Mouse (Mus musculus) MEL (cell line): ENCODE data around the gene Plbd2. TPM values are rescaled to one million over a fixed set of nuclear protein-coding genes. Genes with fewer than 3 reads are reported as not detected.

Experiments
- DNase-seq: peaks from one replicate; pipeline ENCODE4 v3.0.0; 2011; ENCODE audit warnings: low read depth, low spot score
- H3K27ac ChIP-seq: 2 replicates; pipeline ENCODE4 v1.5.1; 2012; ENCODE audit warnings: low read depth, mild to moderate bottlenecking, control low read depth, low read length, moderate library complexity; ENCODE audit not compliant: control insufficient read depth
- H3K27me3 ChIP-seq, 2 experiments: fragments of 150-350 bp in 1 of 2; sonication (generic) in 1 of 2; 2 replicates each; pipeline ENCODE4 v1.6.1; 2012; ENCODE audit warnings: low read length in 2 of 2, mild to moderate bottlenecking in 2 of 2, improper control_type of control experiment in 1 of 2, moderate library complexity in 1 of 2; ENCODE audit not compliant: insufficient read depth in 2 of 2, control insufficient read depth in 1 of 2
- H3K36me3 ChIP-seq, 2 experiments: 2 replicates each; pipeline ENCODE4 v1.6.1; 2012 to 2014; ENCODE audit warnings: low read length in 2 of 2, improper control_type of control experiment in 1 of 2, inconsistent platforms in 1 of 2, mild to moderate bottlenecking in 1 of 2; ENCODE audit not compliant: insufficient read depth in 2 of 2, control insufficient read depth in 1 of 2
- H3K4me1 ChIP-seq, 2 experiments: fragments of 150-350 bp in 1 of 2; sonication (generic) in 1 of 2; 2 replicates each; pipeline ENCODE4 v1.6.1; 2012; ENCODE audit warnings: low read length in 2 of 2, improper control_type of control experiment in 1 of 2, mild to moderate bottlenecking in 1 of 2; ENCODE audit not compliant: insufficient read depth in 2 of 2, control insufficient read depth in 1 of 2
- H3K4me3 ChIP-seq, 2 experiments: fragments of 150-350 bp in 1 of 2; sonication (generic) in 1 of 2; 2 replicates each; pipeline ENCODE4 v1.5.1; 2012; ENCODE audit warnings: low read depth in 2 of 2, low read length in 2 of 2, mild to moderate bottlenecking in 2 of 2, moderate library complexity in 2 of 2, control low read depth in 1 of 2, improper control_type of control experiment in 1 of 2; ENCODE audit not compliant: control insufficient read depth in 1 of 2, insufficient read depth in 1 of 2
- H3K79me2 ChIP-seq: 2 replicates; pipeline ENCODE4 v1.6.1; 2012; ENCODE audit warnings: mild to moderate bottlenecking, low read length, moderate library complexity; ENCODE audit not compliant: control insufficient read depth, poor library complexity, insufficient read depth
- H3K9ac ChIP-seq: 2 replicates; pipeline ENCODE4 v1.6.1; 2012; ENCODE audit warnings: low read depth, mild to moderate bottlenecking, control low read depth, low read length, moderate library complexity; ENCODE audit not compliant: control insufficient read depth, poor library complexity, severe bottlenecking
- H3K9me3 ChIP-seq: fragments of 150-350 bp; sonication (generic); replicated peaks from 2 replicates; pipeline ENCODE4 v1.6.1; 2012; ENCODE audit warnings: mild to moderate bottlenecking, low read length, improper control_type of control experiment, moderate library complexity; ENCODE audit not compliant: insufficient read depth
- ELF1 ChIP-seq: IDR thresholded peaks from 2 replicates; pipeline ENCODE4 v1.6.1; 2014; ENCODE audit warnings: low read depth, mild to moderate bottlenecking, inconsistent platforms, low read length, improper control_type of control experiment, moderate library complexity
- GABPA ChIP-seq: IDR thresholded peaks from 2 replicates; pipeline ENCODE4 v1.6.1; 2012; ENCODE audit warnings: low read depth, mild to moderate bottlenecking, inconsistent platforms, low read length, improper control_type of control experiment, moderate library complexity
- HCFC1 ChIP-seq: IDR thresholded peaks from 2 replicates; pipeline ENCODE4 v1.6.1; 2012; ENCODE audit warnings: low read depth, mild to moderate bottlenecking, inconsistent platforms, low read length, improper control_type of control experiment, moderate library complexity
- JUND ChIP-seq: IDR thresholded peaks from 2 replicates; pipeline ENCODE4 v1.6.1; 2011; ENCODE audit warnings: low read depth, mild to moderate bottlenecking, improper control_type of control experiment, low read length
- MAX ChIP-seq: IDR thresholded peaks from 2 replicates; pipeline ENCODE4 v1.6.1; 2011; ENCODE audit warnings: low read length, improper control_type of control experiment
- MAZ ChIP-seq: IDR thresholded peaks from 2 replicates; pipeline ENCODE4 v1.6.1; 2012; ENCODE audit warnings: low read depth, mild to moderate bottlenecking, inconsistent platforms, low read length, improper control_type of control experiment
- MXI1 ChIP-seq: IDR thresholded peaks from 2 replicates; pipeline ENCODE4 v1.6.1; 2011; ENCODE audit warnings: mild to moderate bottlenecking, low read depth, low read length, improper control_type of control experiment
- NELFE ChIP-seq: IDR thresholded peaks from 2 replicates; pipeline ENCODE4 v1.6.1; 2011; ENCODE audit warnings: low read depth, low read length, improper control_type of control experiment
- POLR2A ChIP-seq, 2 experiments: IDR thresholded peaks; 2 replicates each; pipeline ENCODE4 v1.6.1; 2011 to 2012; ENCODE audit warnings: low read length in 2 of 2, mild to moderate bottlenecking in 2 of 2, control low read depth in 1 of 2, improper control_type of control experiment in 1 of 2, low read depth in 1 of 2, moderate library complexity in 1 of 2; ENCODE audit not compliant: control insufficient read depth in 1 of 2, insufficient read depth in 1 of 2, poor library complexity in 1 of 2
- SIN3A ChIP-seq: IDR thresholded peaks from 2 replicates; pipeline ENCODE4 v1.6.1; 2012; ENCODE audit warnings: low read length, improper control_type of control experiment, inconsistent platforms
- SMC3 ChIP-seq: IDR thresholded peaks from 2 replicates; pipeline ENCODE4 v1.6.1; 2011; ENCODE audit warnings: low read depth, low read length, improper control_type of control experiment
- TAL1 ChIP-seq: IDR thresholded peaks from 2 replicates; pipeline ENCODE4 v1.6.1; 2012; ENCODE audit warnings: mild to moderate bottlenecking, inconsistent platforms, low read length, moderate library complexity, mixed read lengths
- TCF12 ChIP-seq: IDR thresholded peaks from 2 replicates; pipeline ENCODE4 v1.6.1; 2014; ENCODE audit warnings: low read depth, mild to moderate bottlenecking, inconsistent platforms, low read length, improper control_type of control experiment, moderate library complexity
- USF1 ChIP-seq: IDR thresholded peaks from 2 replicates; pipeline ENCODE4 v1.6.1; 2014; ENCODE audit warnings: low read depth, mild to moderate bottlenecking, inconsistent platforms, low read length, improper control_type of control experiment, moderate library complexity
- ZKSCAN1 ChIP-seq: IDR thresholded peaks from 2 replicates; pipeline ENCODE4 v1.6.1; 2012; ENCODE audit warnings: low read depth, mild to moderate bottlenecking, inconsistent platforms, low read length, improper control_type of control experiment, moderate library complexity
- ZNF384 ChIP-seq: IDR thresholded peaks from 2 replicates; pipeline ENCODE4 v1.6.1; 2012; ENCODE audit warnings: low read depth, mild to moderate bottlenecking, inconsistent platforms, low read length, improper control_type of control experiment
- polyA plus RNA-seq, 2 experiments: library from polyadenylated mRNA; stranded (reverse) in 1 of 2; unstranded in 1 of 2; fragments of >175 nt in 1 of 2; fragments of >200 nt in 1 of 2; gene quantifications; 2 replicates each; pipeline versions ENCODE4 v1.2.1 to v1.2.4; 2012; ENCODE audit warnings: low replicate concordance in 2 of 2, low read depth in 1 of 2; ENCODE audit not compliant: insufficient read length in 2 of 2, insufficient read depth in 1 of 2, missing spikeins in 1 of 2
- total RNA-seq: library from RNA; depleted of rRNA; stranded (reverse); fragments of 300-350 nt; gene quantifications from 2 replicates; pipeline ENCODE4 v1.2.3, GENCODE M21; 2012

Plbd2 gene
- total and polyA plus RNA-seq, 3 experiments, result 10.1 to 30.5 TPM; not detected in 1

DNA sequence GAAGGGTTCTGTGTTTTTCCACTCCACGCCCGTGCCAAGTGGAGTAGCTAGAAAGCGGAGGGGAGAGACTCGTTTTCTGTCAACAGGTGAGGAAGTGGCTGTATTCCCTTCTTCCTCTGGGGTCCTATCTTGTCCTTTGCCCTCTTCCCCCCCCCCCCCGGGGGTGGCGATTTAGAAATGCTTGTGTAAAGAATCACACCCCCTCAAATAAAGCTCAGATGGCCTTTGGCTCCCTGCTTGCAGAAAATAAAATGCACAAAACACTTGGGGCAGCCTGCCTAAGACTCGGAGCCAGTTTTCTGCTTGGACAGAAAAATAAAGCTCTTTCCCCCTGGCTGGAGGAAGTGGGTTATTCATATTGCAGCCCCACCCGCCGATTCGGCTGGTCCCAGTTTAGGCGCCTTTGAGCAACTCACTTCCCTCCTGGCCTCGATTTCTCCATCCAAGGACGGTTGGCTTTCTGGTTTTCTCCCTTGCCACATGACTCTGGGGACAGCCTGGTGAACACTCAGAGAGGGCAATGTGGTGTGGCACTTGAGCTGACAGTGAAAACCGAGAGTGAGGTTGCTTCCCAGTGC is 8.3 kb upstream of the Plbd2 start:
- Histone ChIP-seq H3K36me3 (peaks cover 0 to 3% of the 10 kb centered on the region in 2 experiments; a peak in 1 of 4 replicates), H3K27ac (no peak overlapping the region), H3K9ac (peak overlapping the region; percentile 76), H3K79me2 (no peaks in the 10 kb centered on the region; the same call in 1 of the 2 replicates), H3K9me3 (no peaks in the 10 kb centered on the region), H3K4me1 (peaks cover 0 to 6% of the 10 kb centered on the region in 2 experiments; a peak in 1 of 4 replicates), H3K4me3 (peak overlapping the region; percentile 76 to 99), H3K27me3 (no peaks in the 10 kb centered on the region)
- DNase-seq, result peak; percentile 47
- TF ChIP-seq GABPA, result no peak
- TF ChIP-seq USF1, result no peak

DNA sequence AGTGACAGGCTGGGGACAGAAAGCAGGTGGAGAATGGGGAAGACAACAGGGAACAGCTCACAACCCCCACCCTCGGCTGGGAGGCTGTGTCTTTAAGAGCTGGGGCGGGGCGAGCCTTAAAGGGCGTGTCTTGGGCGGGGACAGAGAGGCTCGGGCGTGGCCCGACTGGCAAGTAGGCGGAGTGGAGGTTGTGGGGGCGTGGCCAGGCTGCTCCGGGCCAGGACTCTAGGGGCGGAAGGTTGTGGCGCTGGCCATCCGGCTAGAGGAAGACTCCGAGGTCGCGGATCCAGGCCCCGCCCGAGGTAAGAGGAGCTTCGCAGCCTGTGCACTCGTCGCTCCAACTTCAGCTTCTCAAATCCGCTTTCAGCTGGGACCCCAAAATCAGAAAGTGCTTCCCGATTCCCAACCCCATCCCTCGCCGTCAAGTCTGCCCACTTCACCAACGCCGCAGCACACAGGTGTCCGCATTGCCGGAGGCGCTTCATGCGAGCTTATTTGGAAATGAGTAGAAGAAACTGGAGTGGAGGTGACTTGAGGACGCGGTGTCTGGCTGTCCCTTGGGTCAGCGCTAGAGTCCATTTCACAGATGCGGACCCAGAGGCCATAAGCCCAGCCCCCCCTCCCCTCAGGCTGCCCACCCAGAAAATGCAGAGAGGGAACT is 7.7 kb upstream of the Plbd2 start, which contains the start of gene Slc8b1:
TSS of gene Slc8b1 (plus strand) at position 187 of the 661 bp plus-strand sequence.
- Histone ChIP-seq H3K4me1 (peaks cover 0 to 6% of the 10 kb centered on the region in 2 experiments; a peak in 1 of 4 replicates), H3K79me2 (no peaks in the 10 kb centered on the region; the same call in 1 of the 2 replicates), H3K27ac (no peak within 1 kb of the TSS), H3K9ac (peak within 1 kb of the TSS; percentile 76), H3K36me3 (peaks cover 0 to 3% of the 10 kb centered on the region in 2 experiments; a peak in 1 of 4 replicates), H3K27me3 (no peaks in the 10 kb centered on the region), H3K4me3 (peak within 1 kb of the TSS; percentile 76 to 99), H3K9me3 (no peaks in the 10 kb centered on the region)
- TF ChIP-seq SIN3A (peak; percentile 64), HCFC1 (peak; percentile 40; the same call in 1 of the 2 replicates), USF1 (peak; percentile 32; the same call in 1 of the 2 replicates), TAL1 (no peak), ELF1 (0 out of 2 replicates have a peak, but pooled peaks have one; percentile 23), ZKSCAN1 (no peak), MAX (peak; percentile 20; the same call in 1 of the 2 replicates), SMC3 (no peak), ZNF384 (peak; percentile 82), NELFE (peak; percentile 59), JUND (no peak), MXI1 (peak; percentile 30; the same call in 1 of the 2 replicates), MAZ (peak; percentile 86), TCF12 (0 out of 2 replicates have a peak, but pooled peaks have one; percentile 12), POLR2A (IDR thresholded peaks at IDR 0.05; ENCODE audit: control insufficient read depth in 1 of 2, insufficient read depth in 1 of 2, low read depth in 1 of 2, low read length in 2 of 2, poor library complexity in 1 of 2) (peak; percentile 51 to 64; a peak in 1 of 4 replicates)
- DNase-seq, result peak; percentile 91
